Mouse (Mus musculus): Measurements from ENCODE around the gene Olfr1450.
"Not testable (repeated sequence)": the region's sequence is repeated elsewhere in the genome, so short reads cannot be mapped to it uniquely, and the experiment has no call there.

The Olfr1450 gene

DNA sequence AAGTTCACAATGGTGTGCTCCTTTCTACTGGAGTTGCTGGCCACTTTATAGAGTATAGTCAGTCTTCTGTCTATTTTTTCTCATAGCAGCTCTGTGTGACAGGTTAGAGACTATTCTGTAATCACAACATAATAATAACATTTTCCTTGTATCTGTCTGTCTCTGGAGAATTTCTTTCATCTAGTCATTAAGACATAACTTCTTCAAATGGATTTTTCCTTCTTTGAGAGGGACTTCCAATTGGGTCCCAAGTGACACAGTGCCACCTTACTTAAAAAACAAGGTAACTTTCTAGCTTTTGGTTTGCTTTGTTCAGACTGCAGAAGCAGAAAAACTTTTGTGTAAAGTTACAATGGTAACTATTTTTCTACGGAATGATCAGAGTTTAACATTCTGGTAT is at the start of gene Olfr1450:
Gene Olfr1450, plus strand, starts transcription at position 301 of the 400 bp plus-strand sequence.
- DNase-seq (ENCODE audit: low spot score) = no peak

GRCm38 (mm10) chr19:12903643-12904042 is 46.4 kb upstream of the Olfr1450 start, which contains the start of gene Olfr1447:
Olfr1447 (minus strand) TSS chr19:12903743.
- no peak for DNase-seq (ENCODE audit: low spot score)

GRCm38 (mm10) chr19:12924319-12924718 is 25.7 kb upstream of the Olfr1450 start, which contains the start of gene Olfr1448:
Olfr1448 (minus strand) TSS chr19:12924419.
- no peak for DNase-seq (ENCODE audit: low spot score)

GRCm38 (mm10) chr19:12930540-12930939 is 19.5 kb upstream of the Olfr1450 start, which contains the start of gene Olfr1449:
Olfr1449 (plus strand) TSS chr19:12930840.
- DNase-seq (ENCODE audit: low spot score) = no peak

- not testable (repeated sequence) for DNase-seq (ENCODE audit: low spot score)
Observed at GRCm38 (mm10) chr19:12970082-12970481, 20.0 kb downstream of the Olfr1450 start.

DNA sequence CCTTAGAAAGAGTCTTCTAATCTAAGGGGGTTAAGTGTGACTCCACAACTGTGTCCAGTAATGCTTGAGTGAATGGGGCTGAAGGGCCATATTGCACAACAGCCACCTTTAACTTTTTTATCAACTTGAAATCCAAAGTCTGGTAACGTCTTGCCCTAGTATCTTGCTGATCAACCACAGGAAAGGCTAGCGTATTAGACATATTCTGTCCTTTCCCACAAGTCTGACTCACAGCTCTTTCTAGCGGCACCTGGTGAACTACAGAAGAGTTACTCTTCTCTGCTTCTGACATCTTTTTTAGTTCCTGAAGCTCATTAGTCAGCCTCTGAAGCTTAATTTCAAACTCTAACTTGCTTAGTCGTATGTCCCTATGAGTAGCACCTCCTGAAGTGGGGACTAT is 42.3 kb downstream of the Olfr1450 start:
- DNase-seq (ENCODE audit: low spot score) = not testable (repeated sequence)

- no peak for DNase-seq (ENCODE audit: low spot score)
Observed at GRCm38 (mm10) chr19:12994714-12995113, 44.7 kb downstream of the Olfr1450 start, which contains the start of gene Olfr1451. Olfr1451 (plus strand) TSS chr19:12995014.

All from retina, embryonic 14.5 days (tissue).